In the genomic region with DNA sequence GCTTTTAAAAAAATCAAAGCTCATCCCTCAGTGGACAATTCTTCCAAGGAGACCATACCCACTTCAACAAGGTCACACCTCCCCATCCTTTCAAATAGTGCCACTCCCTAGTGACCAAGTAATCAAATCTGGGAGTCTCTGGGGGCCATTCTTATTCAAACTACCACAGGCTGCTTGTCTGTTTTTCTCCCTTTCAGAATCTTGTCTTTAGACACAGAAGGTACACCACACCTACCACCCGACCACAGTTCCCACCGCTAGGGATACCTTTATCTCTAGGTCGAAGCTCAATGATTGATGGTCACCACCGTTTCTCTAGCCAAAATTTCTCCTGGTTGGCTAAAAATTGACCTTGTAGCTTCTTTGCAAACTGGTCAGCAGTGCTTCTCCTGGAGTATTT, we compare ENCODE assay signal across 29 mouse cellular contexts.
"Had no signal": no experiment of that assay in that cellular context is flagged by ENCODE, and none has a peak within 500 bp of the region (broad histone marks: within the 10 kb centered on the region; RNA-seq: fewer than 3 reads in every experiment).

No protein-coding gene starts in this region.

- H3K9me3 ChIP-seq: heart, embryonic 12.5 days; heart, embryonic 13.5 days; heart, embryonic 15.5 days; hindbrain, embryonic 12.5 days; hindbrain, embryonic 13.5 days; hindbrain, embryonic 15.5 days; intestine, embryonic 15.5 days; kidney, embryonic 15.5 days had no signal

- H3K4me1 ChIP-seq: heart, embryonic 12.5 days; heart, embryonic 13.5 days; heart, embryonic 15.5 days; intestine, embryonic 15.5 days; kidney, embryonic 15.5 days had no signal

- H3K4me3 ChIP-seq: heart, embryonic 12.5 days; heart, embryonic 13.5 days; heart, embryonic 15.5 days; hindbrain, embryonic 10.5 days; hindbrain, embryonic 12.5 days; hindbrain, embryonic 13.5 days; hindbrain, embryonic 15.5 days; intestine, embryonic 15.5 days; kidney, embryonic 15.5 days; layer of hippocampus, adult 2 months; left cerebral cortex, adult 2 months had no signal

- H3K27me3 ChIP-seq: heart, embryonic 12.5 days; heart, embryonic 13.5 days; heart, embryonic 15.5 days; hindbrain, embryonic 12.5 days; hindbrain, embryonic 13.5 days; hindbrain, embryonic 15.5 days; intestine, embryonic 15.5 days; kidney, embryonic 15.5 days had no signal

- H3K36me3 ChIP-seq: heart, embryonic 12.5 days; heart, embryonic 13.5 days; heart, embryonic 15.5 days; hindbrain, embryonic 10.5 days; hindbrain, embryonic 12.5 days; hindbrain, embryonic 13.5 days; hindbrain, embryonic 15.5 days; intestine, embryonic 15.5 days; kidney, embryonic 15.5 days had no signal

- H3K27ac ChIP-seq: heart, embryonic 13.5 days; heart, embryonic 15.5 days; hindbrain, embryonic 10.5 days; hindbrain, embryonic 12.5 days; hindbrain, embryonic 13.5 days; hindbrain, embryonic 14.5 days; hindbrain, embryonic 15.5 days; hindbrain, postnatal 0 days; intestine, embryonic 15.5 days; kidney, embryonic 15.5 days; kidney, postnatal 0 days; layer of hippocampus, adult 2 months; left cerebral cortex, adult 2 months had no signal

- DNase-seq: heart, postnatal 10 days; heart, postnatal 14 days; heart, postnatal 36 days; heart, postnatal 4 days; kidney, adult 11 months; kidney, adult 18-20 months; kidney, adult 2 months; kidney, adult 8-10 months; kidney, adult 9 months; kidney, postnatal 10 days; kidney, postnatal 25 days; kidney, postnatal 36 days; kidney, postnatal 4 days; layer of hippocampus, adult 9-11 months; layer of hippocampus, postnatal 36 days had no signal
